Comparison of ENCODE assay signal across 8 mouse cellular contexts in the genomic region with DNA sequence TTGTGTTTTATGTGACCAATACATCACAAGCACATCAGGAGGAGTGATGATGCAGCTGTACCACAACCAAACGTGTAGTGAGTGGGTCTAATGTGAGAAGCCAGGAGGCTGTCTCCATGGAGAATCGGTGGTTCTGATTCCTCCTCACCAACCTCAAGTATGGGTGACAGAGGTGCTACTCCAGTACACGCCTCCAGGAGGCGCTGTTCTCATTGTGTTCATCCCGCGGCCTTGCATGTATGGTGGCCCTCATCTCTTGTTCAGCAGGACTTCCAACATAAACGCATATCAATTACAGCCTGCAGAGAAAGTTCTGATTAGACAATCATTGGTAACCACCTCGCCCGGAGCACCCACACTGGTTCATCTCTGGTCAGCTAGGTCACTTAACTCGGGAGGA. TPM values are rescaled to one million over a fixed set of nuclear protein-coding genes. Genes with fewer than 3 reads are reported as not detected.
A peak's percentile ranks its signal among the peaks of the same experiment; 100 is the strongest.
DNase-seq lines count a peak whose midpoint lies in the region; ATAC-seq lines count a peak whose summit lies in the region.

No protein-coding gene starts in this region.

- peak; percentile 33 to 40 for DNase-seq in cerebellum, postnatal 10 days
- peak; percentile 40 for DNase-seq in ovary, postnatal 36 days (ENCODE audit: low spot score)
- DNase-seq in ovary, postnatal 10 days (ENCODE audit: low spot score): no peak
- peak; percentile 33 to 55 for DNase-seq in gastrocnemius, postnatal 36 days
- peak; percentile 38 for DNase-seq in lung, postnatal 25 days (ENCODE audit: low spot score)
- peak; percentile 56 for DNase-seq in testis, postnatal 14 days (ENCODE audit: low spot score)
- DNase-seq in neural tube, embryonic 10.5 days (ENCODE audit: extremely low spot score, low spot score): no peak

- intact Hi-C loops in gastrocnemius, postnatal 36 days (cut with DNase I): loop anchor here (5.0 kb wide), 1 partner anchor 60 kb away; no protein-coding TSS in a partner anchor

- no peak for ATAC-seq in cerebellum, adult (ENCODE audit: insufficient number of reproducible peaks, low FRiP score, low TSS enrichment)

RNA-seq across cellular contexts. Expression of a gene that starts 12.9 kb away (rescaled TPM):
- total RNA-seq in gastrocnemius, postnatal 36 days (2021): 10 to 100 TPM; 45.0 to 53.4 TPM

RNA-seq across cellular contexts. Expression of a gene that starts 26.0 kb away (rescaled TPM):
- total RNA-seq in gastrocnemius, postnatal 36 days (2021): not detected

Comparison
In these comparisons a context has a peak if more than half of its experiments do, and no peak if none do; other contexts are left out.
1. DNase-seq: peak in cerebellum, postnatal 10 days (2 of 2), ovary, postnatal 36 days (single experiment), gastrocnemius, postnatal 36 days (2 of 2), lung, postnatal 25 days (single experiment) and testis, postnatal 14 days (single experiment); none in ovary, postnatal 10 days (single experiment) and neural tube, embryonic 10.5 days (single experiment).